Mouse (Mus musculus): ENCODE measurements around the gene Mgat4c. TPM values are rescaled to one million over a fixed set of nuclear protein-coding genes. Genes with fewer than 3 reads are reported as not detected.

The Mgat4c gene
- polyA plus RNA-seq, 1 experiment from 2014 or later, result 2.4 TPM

DNA sequence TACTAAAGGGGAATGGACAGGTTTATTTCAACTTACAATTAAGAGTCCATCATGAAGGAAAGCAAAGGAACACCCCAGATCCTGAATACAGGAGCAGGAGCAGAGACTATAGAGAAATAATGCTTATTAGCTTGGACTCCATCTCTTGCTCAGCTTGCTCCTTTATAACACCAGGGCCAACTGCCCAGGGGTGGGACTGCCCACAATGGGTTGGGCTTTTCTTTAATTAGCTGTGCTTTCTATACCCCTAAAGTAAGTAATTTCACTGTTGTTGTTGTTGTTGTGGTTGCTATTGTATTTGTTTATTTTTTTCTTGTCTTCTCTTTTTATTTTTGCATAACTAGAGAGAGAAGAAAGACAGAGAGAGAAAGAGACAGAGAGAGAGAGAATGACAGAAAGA lies 562.6 kb downstream of the Mgat4c start:
- ATAC-seq (ENCODE audit: low FRiP score, low TSS enrichment) (no peak), DNase-seq (ENCODE audit: low spot score) (no peak)
- H3K4me2 ChIP-seq (replicated peaks; ENCODE audit: low read depth), result no peak overlapping the region
- no peak overlapping the region for H3K4me3 ChIP-seq (ENCODE audit: low read depth, low read length)
- no peaks in the 10 kb centered on the region for H3K36me3 ChIP-seq (ENCODE audit: control insufficient read depth, insufficient read depth, low read length)
- no peaks in the 10 kb centered on the region for H3K4me1 ChIP-seq (replicated peaks; ENCODE audit: control insufficient read depth, insufficient read depth)
- TF ChIP-seq CTCF (IDR thresholded peaks at IDR 0.05; ENCODE audit: low read depth) (no peak), EP300 (optimal IDR thresholded peaks at IDR 0.05) (no peak)
- no peak overlapping the region for H3K27ac ChIP-seq (replicated peaks)
- H3K9ac ChIP-seq (ENCODE audit: low read length), result no peak overlapping the region
- no peaks in the 10 kb centered on the region for H3K9me3 ChIP-seq (ENCODE audit: control insufficient read depth, low read length)
- no peaks in the 10 kb centered on the region for H3K27me3 ChIP-seq (ENCODE audit: control insufficient read depth, insufficient read depth, low read length)

GRCm38 (mm10) chr10:102244601-102245000 lies 563.3 kb downstream of the Mgat4c start:
- Histone ChIP-seq H3K36me3 (ENCODE audit: control insufficient read depth, insufficient read depth, low read length) (no peaks in the 10 kb centered on the region), H3K4me2 (replicated peaks; ENCODE audit: low read depth) (no peak overlapping the region), H3K27ac (replicated peaks) (no peak overlapping the region), H3K9ac (ENCODE audit: low read length) (no peak overlapping the region), H3K4me3 (ENCODE audit: low read depth, low read length) (no peak overlapping the region), H3K9me3 (ENCODE audit: control insufficient read depth, low read length) (no peaks in the 10 kb centered on the region), H3K27me3 (ENCODE audit: control insufficient read depth, insufficient read depth, low read length) (no peaks in the 10 kb centered on the region), H3K4me1 (replicated peaks; ENCODE audit: control insufficient read depth, insufficient read depth) (no peaks in the 10 kb centered on the region)
- TF ChIP-seq CTCF (IDR thresholded peaks at IDR 0.05; ENCODE audit: low read depth) (no peak), EP300 (optimal IDR thresholded peaks at IDR 0.05) (no peak)
- no peak for ATAC-seq (ENCODE audit: low FRiP score, low TSS enrichment)
- DNase-seq (ENCODE audit: low spot score), result no peak
- WGBS, result 79% methylated on average over 5 of the region's 5 CpGs

- ATAC-seq (ENCODE audit: low FRiP score, low TSS enrichment), result no peak
- WGBS, result 84% methylated on average over 9 of the region's 9 CpGs
These were observed 564.0 kb downstream of the Mgat4c start for GRCm38 (mm10) chr10:102245269-102245668.

GRCm38 (mm10) chr10:102308892-102309479 lies 627.7 kb downstream of the Mgat4c start:
- no peak for TF ChIP-seq EP300 (optimal IDR thresholded peaks at IDR 0.05)
- no peak for TF ChIP-seq CTCF (IDR thresholded peaks at IDR 0.05; ENCODE audit: low read depth)
- Histone ChIP-seq H3K27me3 (ENCODE audit: control insufficient read depth, insufficient read depth, low read length) (no peaks in the 10 kb centered on the region), H3K27ac (replicated peaks) (no peak overlapping the region), H3K4me3 (ENCODE audit: low read depth, low read length) (no peak overlapping the region), H3K36me3 (ENCODE audit: control insufficient read depth, insufficient read depth, low read length) (no peaks in the 10 kb centered on the region), H3K4me1 (replicated peaks; ENCODE audit: control insufficient read depth, insufficient read depth) (no peaks in the 10 kb centered on the region), H3K4me2 (replicated peaks; ENCODE audit: low read depth) (no peak overlapping the region), H3K9ac (ENCODE audit: low read length) (no peak overlapping the region), H3K9me3 (ENCODE audit: control insufficient read depth, low read length) (no peaks in the 10 kb centered on the region)
- WGBS, result 71% methylated on average over 5 of the region's 5 CpGs
- ATAC-seq (ENCODE audit: low FRiP score, low TSS enrichment), result no peak
- DNase-seq (ENCODE audit: low spot score), result no peak

More at GRCm38 (mm10) chr10:102245269-102245668, 564.0 kb downstream of the Mgat4c start:
- DNase-seq (ENCODE audit: low spot score), result no peak
- no peaks in the 10 kb centered on the region for H3K36me3 ChIP-seq (ENCODE audit: control insufficient read depth, insufficient read depth, low read length)
- no peaks in the 10 kb centered on the region for H3K27me3 ChIP-seq (ENCODE audit: control insufficient read depth, insufficient read depth, low read length)
- H3K4me1 ChIP-seq (replicated peaks; ENCODE audit: control insufficient read depth, insufficient read depth), result no peaks in the 10 kb centered on the region
- H3K4me2 ChIP-seq (replicated peaks; ENCODE audit: low read depth), result no peak overlapping the region
- no peak overlapping the region for H3K4me3 ChIP-seq (ENCODE audit: low read depth, low read length)
- no peaks in the 10 kb centered on the region for H3K9me3 ChIP-seq (ENCODE audit: control insufficient read depth, low read length)
- TF ChIP-seq CTCF (IDR thresholded peaks at IDR 0.05; ENCODE audit: low read depth) (no peak), EP300 (optimal IDR thresholded peaks at IDR 0.05) (no peak)
- H3K27ac ChIP-seq (replicated peaks), result no peak overlapping the region
- no peak overlapping the region for H3K9ac ChIP-seq (ENCODE audit: low read length)

- Histone ChIP-seq H3K9me3 (ENCODE audit: control insufficient read depth, low read length) (no peaks in the 10 kb centered on the region), H3K4me2 (replicated peaks; ENCODE audit: low read depth) (no peak overlapping the region), H3K4me3 (ENCODE audit: low read depth, low read length) (no peak overlapping the region), H3K4me1 (replicated peaks; ENCODE audit: control insufficient read depth, insufficient read depth) (no peaks in the 10 kb centered on the region), H3K27me3 (ENCODE audit: control insufficient read depth, insufficient read depth, low read length) (no peaks in the 10 kb centered on the region), H3K9ac (ENCODE audit: low read length) (no peak overlapping the region), H3K36me3 (ENCODE audit: control insufficient read depth, insufficient read depth, low read length) (no peaks in the 10 kb centered on the region), H3K27ac (replicated peaks) (no peak overlapping the region)
- no peak for TF ChIP-seq CTCF (IDR thresholded peaks at IDR 0.05; ENCODE audit: low read depth)
- no peak for TF ChIP-seq EP300 (optimal IDR thresholded peaks at IDR 0.05)
- no peak for DNase-seq (ENCODE audit: low spot score)
- WGBS, result 58% methylated on average over 5 of the region's 5 CpGs
- no peak for ATAC-seq (ENCODE audit: low FRiP score, low TSS enrichment)
These were observed 684.5 kb downstream of the Mgat4c start for GRCm38 (mm10) chr10:102365685-102366381.

DNA sequence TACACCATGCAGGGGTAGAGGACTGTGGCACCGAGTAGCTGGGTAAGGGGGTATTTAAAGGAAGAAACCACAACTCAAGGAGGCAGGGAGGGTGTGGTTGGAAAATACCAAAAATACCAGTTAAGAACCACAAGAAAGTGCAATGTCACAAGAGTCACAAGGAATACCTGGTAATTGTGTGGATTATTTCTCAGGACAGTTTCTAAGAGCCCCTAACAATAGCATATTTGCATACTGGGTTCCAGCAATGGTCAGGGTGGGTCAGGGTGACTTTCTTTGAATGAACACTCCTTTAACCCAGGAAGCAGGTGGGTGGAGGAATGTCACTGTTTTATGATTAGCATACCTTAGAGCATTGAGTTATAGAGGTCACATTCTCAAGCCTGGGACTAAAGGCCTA lies 689.3 kb downstream of the Mgat4c start:
- Histone ChIP-seq H3K9ac (ENCODE audit: low read length) (no peak overlapping the region), H3K27me3 (ENCODE audit: control insufficient read depth, insufficient read depth, low read length) (no peaks in the 10 kb centered on the region), H3K36me3 (ENCODE audit: control insufficient read depth, insufficient read depth, low read length) (no peaks in the 10 kb centered on the region), H3K4me1 (replicated peaks; ENCODE audit: control insufficient read depth, insufficient read depth) (no peaks in the 10 kb centered on the region), H3K4me3 (ENCODE audit: low read depth, low read length) (no peak overlapping the region), H3K27ac (replicated peaks) (no peak overlapping the region), H3K4me2 (replicated peaks; ENCODE audit: low read depth) (no peak overlapping the region), H3K9me3 (ENCODE audit: control insufficient read depth, low read length) (no peaks in the 10 kb centered on the region)
- WGBS, result 68% methylated on average over 1 of the region's 1 CpGs
- ATAC-seq (ENCODE audit: low FRiP score, low TSS enrichment) (no peak), DNase-seq (ENCODE audit: low spot score) (no peak)
- TF ChIP-seq EP300 (optimal IDR thresholded peaks at IDR 0.05) (no peak), CTCF (IDR thresholded peaks at IDR 0.05; ENCODE audit: low read depth) (no peak)

Data from stomach, postnatal 0 days (tissue).